In genomic region chr4:53758764-53759163, GRCm38 (mm10) we compare ENCODE assay signal across 25 mouse cellular contexts. TPM values are rescaled to one million over a fixed set of nuclear protein-coding genes. Genes with fewer than 3 reads are reported as not detected.
DNase-seq lines count a peak whose midpoint lies in the region; ATAC-seq and TF ChIP-seq lines count a peak whose summit lies in the region.
"Had no signal": no experiment of that assay in that cellular context is flagged by ENCODE, and none has a peak within 500 bp of the region (broad histone marks: within the 10 kb centered on the region; RNA-seq: fewer than 3 reads in every experiment).

No protein-coding gene starts in this region.

- H3K4me1 ChIP-seq in forebrain, postnatal 0 days (ENCODE audit: insufficient read depth) = no peaks in the 10 kb centered on the region
- H3K4me1 ChIP-seq in forebrain, embryonic 11.5 days (replicated peaks; ENCODE audit: control insufficient read depth, insufficient read depth, low read length) = no peaks in the 10 kb centered on the region
- H3K4me1 ChIP-seq: heart, embryonic 12.5 days; heart, embryonic 15.5 days; hindbrain, embryonic 10.5 days; hindbrain, embryonic 13.5 days had no signal

- no peak for DNase-seq in forebrain, postnatal 0 days
- no peak for DNase-seq in forebrain, embryonic 11.5 days (ENCODE audit: low spot score)
- peak; percentile 35 for DNase-seq in heart, adult 11 months
- no peak for DNase-seq in heart, adult 8-10 months (ENCODE audit: low spot score)
- no peak for DNase-seq in left cerebral cortex, adult 2 months (ENCODE audit: extremely low spot score in 1 of 2, low spot score in 2 of 2)
- no peak for DNase-seq in left cerebral cortex, adult 11 months (ENCODE audit: low spot score)
- peak; percentile 70 for DNase-seq in brain, adult 2 months (ENCODE audit: low read depth, low spot score)
- no peak for DNase-seq in thymus, postnatal 0 days (ENCODE audit: low spot score)
- DNase-seq: adrenal gland, adult 8-10 months; adrenal gland, postnatal 25 days; cerebellum, adult 18-20 months; cerebellum, adult 9-10 months; cerebellum, postnatal 14 days; gastrocnemius, postnatal 36 days; heart, postnatal 10 days; heart, postnatal 36 days had no signal

- TF ChIP-seq CTCF in forebrain, postnatal 0 days (IDR thresholded peaks at IDR 0.05; ENCODE audit: low read depth) = no peak
- no peak for TF ChIP-seq CTCF in left cerebral cortex, adult 2 months (IDR thresholded peaks at IDR 0.05)

- H3K9me3 ChIP-seq in forebrain, postnatal 0 days (ENCODE audit: low read length) = no peaks in the 10 kb centered on the region
- H3K9me3 ChIP-seq in forebrain, embryonic 11.5 days (ENCODE audit: control insufficient read depth, low read length) = no peaks in the 10 kb centered on the region
- H3K9me3 ChIP-seq: forebrain, embryonic 10.5 days; heart, embryonic 12.5 days; heart, embryonic 15.5 days; hindbrain, embryonic 10.5 days; hindbrain, embryonic 13.5 days had no signal

- WGBS in forebrain, postnatal 0 days = 60% methylated on average over 4 of the region's 4 CpGs
- WGBS in forebrain, embryonic 11.5 days = 85% methylated on average over 4 of the region's 4 CpGs

- H3K27me3 ChIP-seq in forebrain, postnatal 0 days (ENCODE audit: insufficient read depth, low read length) = no peaks in the 10 kb centered on the region
- no peaks in the 10 kb centered on the region for H3K27me3 ChIP-seq in forebrain, embryonic 11.5 days (ENCODE audit: control insufficient read depth, insufficient read depth, low read length)
- H3K27me3 ChIP-seq: heart, embryonic 12.5 days; heart, embryonic 15.5 days; hindbrain, embryonic 13.5 days had no signal

- intact Hi-C loops in left cerebral cortex, adult 2 months (cut with DNase I) = loop anchor here (1.0 to 5.0 kb wide), 2 partner anchors 8 to 69 kb away; partner anchors contain the start of gene Tmem38b

- no peak overlapping the region for H3K27ac ChIP-seq in forebrain, postnatal 0 days (ENCODE audit: low read depth, low read length)
- H3K27ac ChIP-seq in forebrain, embryonic 11.5 days (ENCODE audit: low read depth, low read length) = no peak overlapping the region
- H3K27ac ChIP-seq in left cerebral cortex, adult 2 months = peak overlapping the region; percentile 28; the same call in 1 of the 2 replicates
- H3K27ac ChIP-seq: forebrain, embryonic 10.5 days; heart, embryonic 15.5 days; hindbrain, embryonic 10.5 days; hindbrain, embryonic 13.5 days had no signal

- no peak overlapping the region for H3K9ac ChIP-seq in forebrain, postnatal 0 days
- no peak overlapping the region for H3K9ac ChIP-seq in forebrain, embryonic 11.5 days (ENCODE audit: low read length)
- H3K9ac ChIP-seq: heart, embryonic 12.5 days; heart, embryonic 15.5 days; hindbrain, embryonic 13.5 days had no signal

- no peak overlapping the region for H3K4me2 ChIP-seq in forebrain, postnatal 0 days (ENCODE audit: low read depth)
- no peak overlapping the region for H3K4me2 ChIP-seq in forebrain, embryonic 11.5 days (ENCODE audit: low read depth, low read length, severe bottlenecking)
- H3K4me2 ChIP-seq: heart, embryonic 12.5 days; heart, embryonic 15.5 days; hindbrain, embryonic 13.5 days had no signal

- ATAC-seq in forebrain, postnatal 0 days = peak; percentile 51; the same call in 1 of the 2 replicates
- no peak for ATAC-seq in forebrain, embryonic 11.5 days (replicated peaks; ENCODE audit: low FRiP score)
- ATAC-seq: activated CD4-positive, CD25-positive, alpha-beta regulatory T cell, adult 4 months; forebrain, embryonic 14.5 days; hindbrain, embryonic 16.5 days had no signal

- peaks cover 30% of the 10 kb centered on the region for H3K36me3 ChIP-seq in forebrain, postnatal 0 days (ENCODE audit: insufficient read depth)
- no peaks in the 10 kb centered on the region for H3K36me3 ChIP-seq in forebrain, embryonic 11.5 days (ENCODE audit: control insufficient read depth, insufficient read depth, low read length)

- H3K4me3 ChIP-seq in forebrain, postnatal 0 days (ENCODE audit: low read depth, low read length) = no peak overlapping the region
- H3K4me3 ChIP-seq in forebrain, embryonic 11.5 days (ENCODE audit: low read depth, low read length) = no peak overlapping the region
- no peak overlapping the region for H3K4me3 ChIP-seq in left cerebral cortex, adult 2 months
- H3K4me3 ChIP-seq: forebrain, embryonic 10.5 days; heart, embryonic 12.5 days; heart, embryonic 15.5 days; hindbrain, embryonic 10.5 days; hindbrain, embryonic 13.5 days had no signal

RNA-seq across cellular contexts. Expression of gene Tal2, which starts 20.7 kb away (rescaled TPM):
- total RNA-seq in forebrain, postnatal 0 days (2014; rRNA removed) = 0.23 and 0.62 TPM in 2 replicates
- 0.11 and 0.23 TPM in 2 replicates for polyA plus RNA-seq in forebrain, postnatal 0 days (2015; fragmentation: Nextera tagmentation; extraction: Ambion mirVana)
- 3.1 and 4.0 TPM in 2 replicates for polyA plus RNA-seq in forebrain, embryonic 11.5 days (2014; fragmentation: Nextera tagmentation; extraction: Ambion mirVana)
- under 1 TPM in 3 of 4 experiments, not detected in 1; 0.09 to 0.22 (median 0.09) TPM for total RNA-seq in heart, adult 8-10 months (2022)
- under 1 TPM; 0.11 to 0.19 TPM for total RNA-seq in left cerebral cortex, adult 2 months (2021)
- polyA plus RNA-seq in thymus, postnatal 0 days (2015; fragmentation: Nextera tagmentation; extraction: Ambion mirVana) = 0.08 TPM in 1 of 2 replicates, not detected in the other
- total RNA-seq: adrenal gland, postnatal 25 days; granulocyte monocyte progenitor cell, adult 5-6 weeks had no signal
- polyA plus RNA-seq: activated CD4-positive, CD25-positive, alpha-beta regulatory T cell, adult 4 months; heart, embryonic 15.5 days had no signal

RNA-seq across cellular contexts. Expression of gene Fktn, which starts 45.0 kb away (rescaled TPM):
- total RNA-seq in forebrain, postnatal 0 days (2014; rRNA removed) = 10.1 and 14.6 TPM in 2 replicates
- polyA plus RNA-seq in forebrain, postnatal 0 days (2015; fragmentation: Nextera tagmentation; extraction: Ambion mirVana) = 6.6 and 14.8 TPM in 2 replicates
- polyA plus RNA-seq in forebrain, embryonic 11.5 days (2014; fragmentation: Nextera tagmentation; extraction: Ambion mirVana) = 18.7 and 25.4 TPM in 2 replicates
- total RNA-seq in heart, adult 8-10 months (2022) = 10 to 100 TPM; 18.9 to 23.4 (median 21.5) TPM
- total RNA-seq in left cerebral cortex, adult 2 months (2021) = 10 to 100 TPM; 27.4 to 28.2 TPM
- 4.3 and 4.4 TPM in 2 replicates for polyA plus RNA-seq in thymus, postnatal 0 days (2015; fragmentation: Nextera tagmentation; extraction: Ambion mirVana)

Comparison
In these comparisons a context has a peak if more than half of its experiments do, and no peak if none do; other contexts are left out.
1. DNase-seq: peak in heart, adult 11 months (single experiment) and brain, adult 2 months (single experiment); none in forebrain, postnatal 0 days (single experiment), forebrain, embryonic 11.5 days (single experiment), heart, adult 8-10 months (single experiment), left cerebral cortex, adult 2 months (0 of 2), left cerebral cortex, adult 11 months (single experiment) and thymus, postnatal 0 days (single experiment).